32 mouse cellular contexts compared by ENCODE assay signal in the genomic region with DNA sequence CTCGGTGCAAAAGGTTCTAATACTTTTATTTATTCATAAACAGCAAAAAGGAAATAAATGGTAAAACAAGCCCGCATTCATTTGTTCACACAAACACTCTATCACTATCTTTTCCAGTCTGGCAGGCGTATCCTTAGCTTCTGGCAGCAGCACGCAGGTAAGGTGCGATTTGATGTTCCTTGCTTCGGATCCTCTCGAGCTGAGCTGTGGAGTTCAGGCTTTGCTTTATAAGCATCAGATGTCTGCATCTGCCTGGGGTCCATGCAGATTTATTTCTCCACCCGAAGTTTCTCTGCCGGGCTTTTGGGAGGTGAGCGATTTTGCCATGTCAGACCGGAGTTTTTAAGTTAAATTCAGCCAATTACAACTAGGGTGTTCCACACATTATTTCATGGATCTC. TPM values are rescaled to one million over a fixed set of nuclear protein-coding genes. Genes with fewer than 3 reads are reported as not detected.
DNase-seq lines count a peak whose midpoint lies in the region; ATAC-seq lines count a peak whose summit lies in the region.
"Had no signal": no experiment of that assay in that cellular context is flagged by ENCODE, and none has a peak within 500 bp of the region (broad histone marks: within the 10 kb centered on the region; RNA-seq: fewer than 3 reads in every experiment).

No protein-coding gene starts in this region.

- no peak overlapping the region for H3K4me2 ChIP-seq in lung, embryonic 15.5 days
- peak overlapping the region; percentile 55 for H3K4me2 ChIP-seq in liver, embryonic 15.5 days
- no peak overlapping the region for H3K4me2 ChIP-seq in intestine, embryonic 16.5 days (ENCODE audit: low read depth, low read length)
- no peak overlapping the region for H3K4me2 ChIP-seq in forebrain, embryonic 14.5 days (ENCODE audit: low read length)
- H3K4me2 ChIP-seq: embryonic facial prominence, embryonic 15.5 days; heart, embryonic 13.5 days; intestine, embryonic 15.5 days; limb, embryonic 15.5 days; midbrain, embryonic 13.5 days; neural tube, embryonic 13.5 days had no signal

- DNase-seq in lung, postnatal 4 days, result no peak
- peak; percentile 22 for DNase-seq in liver
- no peak for DNase-seq in adrenal gland, postnatal 14 days
- no peak for DNase-seq in forebrain, embryonic 14.5 days (ENCODE audit: low spot score)
- DNase-seq: adrenal gland, adult 8-10 months; cerebellum, adult 18-20 months; cerebellum, postnatal 14 days; gastrocnemius, adult 2 months; heart, adult 2 months; heart, postnatal 10 days; kidney, adult 8-10 months; kidney, postnatal 10 days; lung, postnatal 10 days; right cerebral cortex, postnatal 4 days; thymus, postnatal 4 days had no signal

- no peaks in the 10 kb centered on the region for H3K9me3 ChIP-seq in lung, embryonic 15.5 days
- H3K9me3 ChIP-seq in liver, embryonic 15.5 days (replicated peaks), result no peaks in the 10 kb centered on the region
- no peaks in the 10 kb centered on the region for H3K9me3 ChIP-seq in intestine, embryonic 16.5 days (ENCODE audit: control insufficient read depth, low read length)
- no peaks in the 10 kb centered on the region for H3K9me3 ChIP-seq in forebrain, embryonic 14.5 days (replicated peaks; ENCODE audit: control insufficient read depth, low read length)
- H3K9me3 ChIP-seq: embryonic facial prominence, embryonic 10.5 days; embryonic facial prominence, embryonic 15.5 days; forebrain, embryonic 10.5 days; G1E; hindbrain, embryonic 10.5 days; intestine, embryonic 15.5 days; limb, embryonic 10.5 days; limb, embryonic 15.5 days; midbrain, embryonic 13.5 days; neural tube, embryonic 13.5 days had no signal

- WGBS in lung, embryonic 15.5 days, result 43% methylated on average over 11 of the region's 11 CpGs
- whole genome bisulfite sequencing in liver, embryonic 15.5 days (ENCODE audit: insufficient replicate concordance), result 32% methylated on average over 11 of the region's 11 CpGs
- WGBS in intestine, embryonic 16.5 days, result 68% methylated on average over 11 of the region's 11 CpGs
- 88% methylated on average over 11 of the region's 11 CpGs for WGBS in forebrain, embryonic 14.5 days

- H3K27me3 ChIP-seq in lung, embryonic 15.5 days, result no peaks in the 10 kb centered on the region
- H3K27me3 ChIP-seq in liver, embryonic 15.5 days, result no peaks in the 10 kb centered on the region
- H3K27me3 ChIP-seq in intestine, embryonic 16.5 days (replicated peaks; ENCODE audit: control insufficient read depth, insufficient read depth, low read length), result no peaks in the 10 kb centered on the region
- H3K27me3 ChIP-seq in forebrain, embryonic 14.5 days (replicated peaks; ENCODE audit: control insufficient read depth, insufficient read depth, low read length), result no peaks in the 10 kb centered on the region
- H3K27me3 ChIP-seq: embryonic facial prominence, embryonic 15.5 days; heart, embryonic 13.5 days; intestine, embryonic 15.5 days; limb, embryonic 15.5 days; megakaryocyte, embryonic 14.5 days; midbrain, embryonic 13.5 days; neural tube, embryonic 13.5 days had no signal

- no peak overlapping the region for H3K9ac ChIP-seq in lung, embryonic 15.5 days
- peak overlapping the region; percentile 8; the same call in 1 of the 2 replicates for H3K9ac ChIP-seq in liver, embryonic 15.5 days
- no peak overlapping the region for H3K9ac ChIP-seq in intestine, embryonic 16.5 days (ENCODE audit: low read depth, low read length)
- H3K9ac ChIP-seq in forebrain, embryonic 14.5 days (ENCODE audit: low read length), result no peak overlapping the region
- H3K9ac ChIP-seq: embryonic facial prominence, embryonic 15.5 days; heart, embryonic 13.5 days; intestine, embryonic 15.5 days; limb, embryonic 15.5 days; midbrain, embryonic 13.5 days; neural tube, embryonic 13.5 days had no signal

- ATAC-seq in lung, embryonic 15.5 days (ENCODE audit: borderline replicate concordance, extremely low read depth, low FRiP score, low TSS enrichment), result no peak
- ATAC-seq in liver, embryonic 15.5 days (ENCODE audit: insufficient read depth), result peak; percentile 62
- no peak for ATAC-seq in intestine, embryonic 16.5 days
- ATAC-seq in forebrain, embryonic 14.5 days, result no peak
- ATAC-seq: forebrain, embryonic 16.5 days; hindbrain, embryonic 16.5 days; midbrain, embryonic 13.5 days had no signal

- peak overlapping the region; percentile 69 for H3K27ac ChIP-seq in lung, embryonic 15.5 days
- H3K27ac ChIP-seq in liver, embryonic 15.5 days (replicated peaks), result peak overlapping the region; percentile 84
- H3K27ac ChIP-seq in intestine, embryonic 16.5 days (ENCODE audit: low read length), result no peak overlapping the region
- H3K27ac ChIP-seq in forebrain, embryonic 14.5 days (ENCODE audit: low read depth, low read length), result no peak overlapping the region
- H3K27ac ChIP-seq: embryonic facial prominence, embryonic 10.5 days; embryonic facial prominence, embryonic 15.5 days; forebrain, embryonic 10.5 days; gastrocnemius, adult 2 months; heart, adult 2 months; heart, embryonic 13.5 days; hindbrain, embryonic 10.5 days; intestine, embryonic 15.5 days; limb, embryonic 10.5 days; limb, embryonic 15.5 days; midbrain, embryonic 13.5 days; neural tube, embryonic 13.5 days had no signal

- no peaks in the 10 kb centered on the region for H3K36me3 ChIP-seq in lung, embryonic 15.5 days
- no peaks in the 10 kb centered on the region for H3K36me3 ChIP-seq in liver, embryonic 15.5 days (replicated peaks)
- no peaks in the 10 kb centered on the region for H3K36me3 ChIP-seq in intestine, embryonic 16.5 days (ENCODE audit: control insufficient read depth, insufficient read depth, low read length)
- no peaks in the 10 kb centered on the region for H3K36me3 ChIP-seq in forebrain, embryonic 14.5 days (ENCODE audit: control insufficient read depth, insufficient read depth, low read length)
- H3K36me3 ChIP-seq: embryonic facial prominence, embryonic 10.5 days; embryonic facial prominence, embryonic 15.5 days; forebrain, embryonic 10.5 days; G1E; heart, embryonic 13.5 days; hindbrain, embryonic 10.5 days; intestine, embryonic 15.5 days; limb, embryonic 10.5 days; limb, embryonic 15.5 days; midbrain, embryonic 13.5 days; neural tube, embryonic 13.5 days had no signal

- H3K4me3 ChIP-seq in lung, embryonic 15.5 days, result no peak overlapping the region
- H3K4me3 ChIP-seq in liver, embryonic 15.5 days (replicated peaks), result no peak overlapping the region; the same call in 1 of the 2 replicates
- H3K4me3 ChIP-seq in intestine, embryonic 16.5 days (ENCODE audit: low read length), result no peak overlapping the region
- H3K4me3 ChIP-seq in forebrain, embryonic 14.5 days (ENCODE audit: low read depth, low read length), result no peak overlapping the region
- H3K4me3 ChIP-seq: embryonic facial prominence, embryonic 10.5 days; embryonic facial prominence, embryonic 15.5 days; forebrain, embryonic 10.5 days; gastrocnemius, adult 2 months; heart, adult 2 months; heart, embryonic 13.5 days; hindbrain, embryonic 10.5 days; intestine, embryonic 15.5 days; limb, embryonic 10.5 days; limb, embryonic 15.5 days; midbrain, embryonic 13.5 days; neural tube, embryonic 13.5 days had no signal

- no peaks in the 10 kb centered on the region for H3K4me1 ChIP-seq in lung, embryonic 15.5 days
- peaks cover 25% of the 10 kb centered on the region for H3K4me1 ChIP-seq in liver, embryonic 15.5 days (replicated peaks)
- H3K4me1 ChIP-seq in intestine, embryonic 16.5 days (ENCODE audit: control insufficient read depth, insufficient read depth, low read length), result no peaks in the 10 kb centered on the region
- H3K4me1 ChIP-seq in forebrain, embryonic 14.5 days (ENCODE audit: control insufficient read depth, insufficient read depth, low read length), result no peaks in the 10 kb centered on the region
- H3K4me1 ChIP-seq: embryonic facial prominence, embryonic 15.5 days; hindbrain, embryonic 10.5 days; intestine, embryonic 15.5 days; limb, embryonic 10.5 days; limb, embryonic 15.5 days; neural tube, embryonic 13.5 days had no signal

RNA-seq across cellular contexts. Expression of gene Ccr5, which starts 16.3 kb away (rescaled TPM):
- polyA plus RNA-seq in lung, embryonic 15.5 days (2015; fragmentation: Nextera tagmentation; extraction: Ambion mirVana), result 1.4 and 1.5 TPM in 2 replicates
- polyA plus RNA-seq in liver, embryonic 15.5 days (2015; fragmentation: Nextera tagmentation; extraction: Ambion mirVana), result 0.99 and 1.9 TPM in 2 replicates
- 1.4 and 2.1 TPM in 2 replicates for total RNA-seq in adrenal gland, postnatal 14 days (2021)
- 0.97 and 1.7 TPM in 2 replicates for polyA plus RNA-seq in intestine, embryonic 16.5 days (2015; fragmentation: Nextera tagmentation; extraction: Ambion mirVana)
- 0.68 and 0.74 TPM in 2 replicates for polyA plus RNA-seq in forebrain, embryonic 14.5 days (2014; fragmentation: Nextera tagmentation; extraction: Ambion mirVana)
- polyA plus RNA-seq: G1E had no signal

RNA-seq across cellular contexts. Expression of gene Ccr2, which starts 35.9 kb away (rescaled TPM):
- polyA plus RNA-seq in lung, embryonic 15.5 days (2015; fragmentation: Nextera tagmentation; extraction: Ambion mirVana), result 7.0 and 7.5 TPM in 2 replicates
- polyA plus RNA-seq in liver, embryonic 15.5 days (2015; fragmentation: Nextera tagmentation; extraction: Ambion mirVana), result 6.1 and 6.4 TPM in 2 replicates
- total RNA-seq in adrenal gland, postnatal 14 days (2021), result 1.9 and 3.3 TPM in 2 replicates
- polyA plus RNA-seq in intestine, embryonic 16.5 days (2015; fragmentation: Nextera tagmentation; extraction: Ambion mirVana), result 4.0 and 4.2 TPM in 2 replicates
- 0.12 and 0.22 TPM in 2 replicates for polyA plus RNA-seq in forebrain, embryonic 14.5 days (2014; fragmentation: Nextera tagmentation; extraction: Ambion mirVana)
- polyA plus RNA-seq: G1E had no signal

Comparison
In these comparisons a context has a peak if more than half of its experiments do, and no peak if none do; other contexts are left out.
1. H3K27ac ChIP-seq: peak in lung, embryonic 15.5 days (single experiment) and liver, embryonic 15.5 days (single experiment); none in intestine, embryonic 16.5 days (single experiment) and forebrain, embryonic 14.5 days (single experiment).